Mouse (Mus musculus) layer of hippocampus, adult 8-10 months (tissue): Measurements from ENCODE around the gene Btbd35f10. TPM values are rescaled to one million over a fixed set of nuclear protein-coding genes. Genes with fewer than 3 reads are reported as not detected.
"Not testable (repeated sequence)": the region's sequence is repeated elsewhere in the genome, so short reads cannot be mapped to it uniquely, and the experiment has no call there.

Source experiments
- DNase-seq, 2 experiments: peaks; one replicate each; pipeline ENCODE4 v3.0.0; 2022; ENCODE audit warnings: low spot score in 2 of 2
- total RNA-seq, 4 experiments: library from RNA; stranded (reverse); gene quantifications; 2 replicates each; pipeline ENCODE4 v1.2.4; 2022

Btbd35f10 gene
- not detected for total RNA-seq

- DNase-seq, result not testable (repeated sequence)
These were observed at the start of gene Btbd35f10 for GRCm38 (mm10) chrX:3752785-3753184. Gene Btbd35f10 (minus strand): TSS chrX:3752885.

Other genes with a start within 250 kb of the Btbd35f10 start
- gene Btbd35f18, start 52.7 kb downstream of the Btbd35f10 start, total RNA-seq, result not detected
- not detected for gene Btbd35f16, start 204.1 kb upstream of the Btbd35f10 start, total RNA-seq